ENCODE assay signal across 21 mouse cellular contexts in genomic region chr16:79878063-79878462, GRCm38 (mm10).
DNase-seq lines count a peak whose midpoint lies in the region; ATAC-seq and TF ChIP-seq lines count a peak whose summit lies in the region.
"Had no signal": no experiment of that assay in that cellular context is flagged by ENCODE, and none has a peak within 500 bp of the region (broad histone marks: within the 10 kb centered on the region; RNA-seq: fewer than 3 reads in every experiment).

No protein-coding gene starts in this region.

- H3K36me3 ChIP-seq in MEL (ENCODE audit: control insufficient read depth in 1 of 2, insufficient read depth in 2 of 2, low read length in 2 of 2) (no peaks in the 10 kb centered on the region), myocyte (ENCODE audit: control insufficient read depth, insufficient read depth) (no peaks in the 10 kb centered on the region)
- H3K36me3 ChIP-seq: embryonic facial prominence, embryonic 13.5 days; forebrain, embryonic 10.5 days; heart, embryonic 12.5 days; hindbrain, embryonic 13.5 days had no signal

- no peak overlapping the region for H3K27ac ChIP-seq in MEL (ENCODE audit: control insufficient read depth, low read depth, low read length)
- H3K27ac ChIP-seq: embryonic facial prominence, embryonic 13.5 days; forebrain, embryonic 10.5 days; hindbrain, embryonic 13.5 days; hindbrain, postnatal 0 days had no signal

- TF ChIP-seq POLR2A in MEL (IDR thresholded peaks at IDR 0.05; ENCODE audit: control insufficient read depth in 1 of 2, insufficient read depth in 1 of 2, low read depth in 1 of 2, low read length in 2 of 2, poor library complexity in 1 of 2) (no peak), myocyte (IDR thresholded peaks at IDR 0.05; ENCODE audit: insufficient read length, low read depth) (no peak)

- ATAC-seq in granulocyte monocyte progenitor cell, adult 5-6 weeks (replicated peaks; ENCODE audit: poor library complexity, severe bottlenecking): peak; percentile 96
- ATAC-seq: forebrain, embryonic 14.5 days; hindbrain, postnatal 0 days; Patski had no signal

- TF ChIP-seq CTCF in MEL (IDR thresholded peaks at IDR 0.05 in 2 of 3, conservative IDR thresholded peaks at IDR 0.05 in 1 of 3; ENCODE audit: control insufficient read depth in 1 of 3, insufficient read depth in 1 of 3, low read depth in 2 of 3, low read length in 3 of 3, poor library complexity in 1 of 3, severe bottlenecking in 1 of 3): no peak

- no peak overlapping the region for H3K4me3 ChIP-seq in MEL (ENCODE audit: control insufficient read depth in 1 of 2, insufficient read depth in 1 of 2, low read depth in 2 of 2, low read length in 2 of 2)
- no peak overlapping the region for H3K4me3 ChIP-seq in myocyte
- H3K4me3 ChIP-seq: embryonic facial prominence, embryonic 13.5 days; forebrain, embryonic 10.5 days; heart, embryonic 12.5 days; hindbrain, embryonic 13.5 days had no signal

- no peaks in the 10 kb centered on the region for H3K4me1 ChIP-seq in MEL (ENCODE audit: control insufficient read depth in 1 of 2, insufficient read depth in 2 of 2, low read length in 2 of 2)
- H3K4me1 ChIP-seq: embryonic facial prominence, embryonic 13.5 days; forebrain, embryonic 10.5 days; heart, embryonic 12.5 days; hindbrain, embryonic 13.5 days had no signal

- H3ac ChIP-seq in myocyte (ENCODE audit: control insufficient read depth, insufficient read length): no peak overlapping the region

- H3K79me2 ChIP-seq in MEL (ENCODE audit: control insufficient read depth, insufficient read depth, low read length, poor library complexity) (no peaks in the 10 kb centered on the region), myocyte (ENCODE audit: control insufficient read depth, insufficient read depth) (no peaks in the 10 kb centered on the region)

- H3K4me2 ChIP-seq in myocyte (ENCODE audit: low read depth): no peak overlapping the region
- H3K4me2 ChIP-seq: embryonic facial prominence, embryonic 13.5 days; heart, embryonic 12.5 days; hindbrain, embryonic 13.5 days had no signal

- no peaks in the 10 kb centered on the region for H3K27me3 ChIP-seq in MEL (ENCODE audit: control insufficient read depth in 1 of 2, insufficient read depth in 2 of 2, low read length in 2 of 2)
- H3K27me3 ChIP-seq in myocyte (ENCODE audit: control insufficient read depth, insufficient read depth, insufficient read length): no peaks in the 10 kb centered on the region
- H3K27me3 ChIP-seq: embryonic facial prominence, embryonic 13.5 days; heart, embryonic 12.5 days; hindbrain, embryonic 13.5 days; Patski had no signal

- no peak for TF ChIP-seq EP300 in MEL (IDR thresholded peaks at IDR 0.05; ENCODE audit: low read depth in 1 of 2, low read length in 2 of 2)

- H3K9ac ChIP-seq in MEL (ENCODE audit: control insufficient read depth, low read depth, low read length, poor library complexity, severe bottlenecking): no peak overlapping the region
- H3K9ac ChIP-seq: embryonic facial prominence, embryonic 13.5 days; heart, embryonic 12.5 days; hindbrain, embryonic 13.5 days had no signal

- H3K9me3 ChIP-seq in MEL (replicated peaks; ENCODE audit: insufficient read depth, low read length): no peaks in the 10 kb centered on the region
- H3K9me3 ChIP-seq: embryonic facial prominence, embryonic 13.5 days; forebrain, embryonic 10.5 days; heart, embryonic 12.5 days; hindbrain, embryonic 13.5 days had no signal

- DNase-seq in 416B (ENCODE audit: low read depth) (peak; percentile 53), MEL (ENCODE audit: low read depth, low spot score) (peak; percentile 1)
- no peak for DNase-seq in adrenal gland, adult (ENCODE audit: inconsistent age in 2 of 2, low spot score in 1 of 2)
- DNase-seq in T-cell, adult 2 months (ENCODE audit: low spot score): no peak
- no peak for DNase-seq in frontal cortex, postnatal 10 days (ENCODE audit: low spot score in 2 of 2)
- DNase-seq: adrenal gland, adult 8-10 months; adrenal gland, postnatal 36 days; cerebellum, adult 8-10 months; cerebellum, postnatal 14 days; gastrocnemius, postnatal 36 days; kidney, adult 11 months; kidney, adult 9 months had no signal

- TF ChIP-seq RAD21 in MEL (IDR thresholded peaks at IDR 0.05; ENCODE audit: low read depth, low read length): no peak

TF ChIP-seq in MEL, 35 proteins besides CTCF, POLR2A, EP300 and RAD21:
- no peak for TF ChIP-seq MXI1 (IDR thresholded peaks at IDR 0.05; ENCODE audit: low read depth, low read length)
- no peak for TF ChIP-seq NELFE (IDR thresholded peaks at IDR 0.05; ENCODE audit: low read depth, low read length)
- TF ChIP-seq RCOR1 (IDR thresholded peaks at IDR 0.05; ENCODE audit: low read depth, low read length): no peak
- no peak for TF ChIP-seq E2F4 (IDR thresholded peaks at IDR 0.05; ENCODE audit: borderline replicate concordance, low read depth, low read length)
- no peak for TF ChIP-seq BHLHE40 (IDR thresholded peaks at IDR 0.05; ENCODE audit: borderline replicate concordance, low read depth, low read length)
- TF ChIP-seq CHD1 (IDR thresholded peaks at IDR 0.05; ENCODE audit: low read depth, low read length): no peak
- TF ChIP-seq MAX (IDR thresholded peaks at IDR 0.05; ENCODE audit: low read length): no peak
- TF ChIP-seq ZC3H11A (IDR thresholded peaks at IDR 0.05; ENCODE audit: low read depth, low read length): no peak
- no peak for TF ChIP-seq MAFK (IDR thresholded peaks at IDR 0.05; ENCODE audit: borderline replicate concordance, low read depth, low read length)
- TF ChIP-seq GATA1 (IDR thresholded peaks at IDR 0.05; ENCODE audit: low read depth, low read length): no peak
- no peak for TF ChIP-seq POLR2AphosphoS2 (IDR thresholded peaks at IDR 0.05; ENCODE audit: low read length)

TF ChIP-seq in myocyte, 11 proteins besides CTCF, POLR2A, EP300 and RAD21:
- TF ChIP-seq MAX (IDR thresholded peaks at IDR 0.05; ENCODE audit: low read depth): no peak
- no peak for TF ChIP-seq MYOD1 (IDR thresholded peaks at IDR 0.05; ENCODE audit: control insufficient read depth in 1 of 3, insufficient read length in 2 of 3, low read depth in 2 of 3)
- peak; percentile 49; the same call in 1 of the 2 replicates for TF ChIP-seq CEBPB (IDR thresholded peaks at IDR 0.05; ENCODE audit: insufficient read depth, poor library complexity, severe bottlenecking)
- no peak for TF ChIP-seq MYOG (IDR thresholded peaks at IDR 0.05; ENCODE audit: control insufficient read depth in 1 of 3, insufficient read depth in 1 of 3, insufficient read length in 2 of 3, low read depth in 2 of 3)
- no peak for TF ChIP-seq POLR2AphosphoS2 (IDR thresholded peaks at IDR 0.05; ENCODE audit: insufficient read length, low read depth)
- TF ChIP-seq USF1 (IDR thresholded peaks at IDR 0.05; ENCODE audit: low read depth): no peak
- no peak for TF ChIP-seq SRF (IDR thresholded peaks at IDR 0.05; ENCODE audit: control insufficient read depth, insufficient read length, low read depth)
- TF ChIP-seq E2F4 (IDR thresholded peaks at IDR 0.05; ENCODE audit: insufficient read depth): no peak

Comparison
In these comparisons a context has a peak if more than half of its experiments do, and no peak if none do; other contexts are left out.
1. DNase-seq: peak in 416B (single experiment) and MEL (single experiment); none in adrenal gland, adult (0 of 2), T-cell, adult 2 months (single experiment) and frontal cortex, postnatal 10 days (0 of 2).